Mouse (Mus musculus) C2C12 (cell line): ENCODE measurements around the gene Gm6871.

Source experiments
- CTCF ChIP-seq: IDR thresholded peaks from one replicate; pipeline ENCODE4 v1.5.1; 2011; ENCODE audit not compliant: control insufficient read depth, insufficient read depth, insufficient read length
- FOSL1 ChIP-seq: IDR thresholded peaks from one replicate; pipeline ENCODE4 v1.8.0; 2011; ENCODE audit warnings: mild to moderate bottlenecking, low read length; ENCODE audit not compliant: poor library complexity, insufficient read depth, severe bottlenecking
- MAX ChIP-seq: IDR thresholded peaks from one replicate; pipeline ENCODE4 v1.6.1; 2011; ENCODE audit warnings: mild to moderate bottlenecking, control low read depth
- MYOG ChIP-seq: IDR thresholded peaks from one replicate; pipeline ENCODE4 v1.6.1; 2011; ENCODE audit not compliant: control insufficient read depth, insufficient read length; ENCODE audit errors: extremely low read depth
- USF1 ChIP-seq: IDR thresholded peaks from one replicate; pipeline ENCODE4 v1.6.1; 2011; ENCODE audit warnings: low read depth, mild to moderate bottlenecking, control low read depth, moderate library complexity

DNA sequence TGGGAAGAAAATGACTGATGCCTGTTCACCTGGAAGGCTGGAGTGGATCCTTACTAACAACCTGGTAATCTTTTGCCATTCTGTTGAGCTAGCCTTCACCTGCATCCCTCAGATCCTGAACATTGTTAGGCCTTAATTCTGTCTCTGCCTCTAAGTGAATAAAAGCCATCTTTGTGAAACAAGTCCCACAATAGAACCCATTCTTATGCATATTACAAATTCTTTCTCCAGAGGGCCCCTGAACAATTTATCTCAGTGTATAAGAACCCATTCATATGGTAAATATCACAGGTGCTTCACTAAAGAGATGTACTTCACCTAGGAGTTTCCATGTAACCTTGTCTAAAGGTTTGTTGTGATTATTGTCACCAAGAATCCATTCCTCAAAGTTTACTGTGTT is 8.6 kb upstream of the Gm6871 start:
- TF ChIP-seq CTCF = no peak
- no peak for TF ChIP-seq MAX
- TF ChIP-seq USF1 = no peak
- TF ChIP-seq MYOG = no peak
- no peak for TF ChIP-seq FOSL1
